Mouse (Mus musculus): ENCODE results near the gene Tmem176b. TPM values are rescaled to one million over a fixed set of nuclear protein-coding genes. Genes with fewer than 3 reads are reported as not detected.
A peak's percentile ranks its signal among the peaks of the same experiment; 100 is the strongest.
"Not testable (repeated sequence)": the region's sequence is repeated elsewhere in the genome, so short reads cannot be mapped to it uniquely, and the experiment has no call there.

The Tmem176b gene
- polyA plus RNA-seq, 1 experiment from 2014 or later, result 93.2 TPM

DNA sequence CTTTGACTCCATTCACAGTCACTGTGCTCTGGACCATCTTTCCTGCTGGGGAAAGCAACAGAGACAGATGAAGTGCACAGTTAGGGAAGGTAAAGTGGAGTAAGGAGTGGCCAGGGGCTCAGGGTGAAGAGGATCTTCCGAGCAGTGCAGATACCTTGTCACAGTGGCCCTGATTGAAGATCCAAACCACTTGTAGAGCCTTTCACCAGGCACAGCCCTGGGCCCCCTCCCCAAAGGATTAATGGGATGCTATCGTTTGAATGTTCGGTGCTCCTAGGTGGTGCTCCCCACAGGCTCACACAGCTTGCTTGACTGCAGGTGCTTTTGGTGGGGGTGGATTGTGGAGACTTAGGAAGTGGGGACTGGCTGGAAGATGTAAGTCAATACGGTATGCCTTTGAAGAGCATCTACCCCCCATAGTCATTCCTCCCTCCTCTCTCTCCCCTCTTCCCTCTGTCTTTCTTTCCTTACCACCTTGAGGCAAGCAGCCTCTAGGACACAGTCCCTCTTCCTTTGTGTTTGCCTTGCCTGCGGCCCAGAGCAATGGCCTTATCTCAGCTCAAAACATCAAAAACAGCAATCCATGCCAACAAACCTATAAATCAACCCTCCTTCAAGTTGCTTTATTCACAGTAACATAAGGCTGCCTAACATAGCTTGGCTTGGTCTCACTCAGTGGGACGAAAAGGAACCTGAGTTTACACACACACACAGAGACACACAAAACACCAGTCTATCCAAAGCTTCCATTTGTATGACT, 2.8 kb downstream of the Tmem176b start:
- no peak for ATAC-seq
- peaks cover 44% of the 10 kb centered on the region for H3K4me1 ChIP-seq (replicated peaks)
- peaks cover 21% of the 10 kb centered on the region for H3K36me3 ChIP-seq
- no peaks in the 10 kb centered on the region for H3K9me3 ChIP-seq
- H3K4me3 ChIP-seq (replicated peaks), result no peak overlapping the region
- peak overlapping the region; percentile 55 for H3K4me2 ChIP-seq (replicated peaks)
- WGBS, result 82% methylated on average over 6 of the region's 6 CpGs
- no peak overlapping the region for H3K27ac ChIP-seq
- no peak overlapping the region for H3K9ac ChIP-seq (replicated peaks)
- H3K27me3 ChIP-seq, result no peaks in the 10 kb centered on the region

GRCm38 (mm10) chr6:48837516-48837915, 3.8 kb downstream of the Tmem176b start:
- no peak overlapping the region for H3K4me2 ChIP-seq (replicated peaks)
- H3K27me3 ChIP-seq, result no peaks in the 10 kb centered on the region
- H3K9me3 ChIP-seq, result no peaks in the 10 kb centered on the region
- H3K4me3 ChIP-seq (replicated peaks), result no peak overlapping the region
- WGBS, result 87% methylated on average over 7 of the region's 7 CpGs
- peaks cover 44% of the 10 kb centered on the region for H3K4me1 ChIP-seq (replicated peaks)
- no peak for ATAC-seq
- no peak overlapping the region for H3K27ac ChIP-seq
- H3K9ac ChIP-seq (replicated peaks), result no peak overlapping the region
- peaks cover 29% of the 10 kb centered on the region for H3K36me3 ChIP-seq

GRCm38 (mm10) chr6:48836146-48836545, 5.2 kb downstream of the Tmem176b start:
- peaks cover 30% of the 10 kb centered on the region for H3K4me1 ChIP-seq (replicated peaks)

DNA sequence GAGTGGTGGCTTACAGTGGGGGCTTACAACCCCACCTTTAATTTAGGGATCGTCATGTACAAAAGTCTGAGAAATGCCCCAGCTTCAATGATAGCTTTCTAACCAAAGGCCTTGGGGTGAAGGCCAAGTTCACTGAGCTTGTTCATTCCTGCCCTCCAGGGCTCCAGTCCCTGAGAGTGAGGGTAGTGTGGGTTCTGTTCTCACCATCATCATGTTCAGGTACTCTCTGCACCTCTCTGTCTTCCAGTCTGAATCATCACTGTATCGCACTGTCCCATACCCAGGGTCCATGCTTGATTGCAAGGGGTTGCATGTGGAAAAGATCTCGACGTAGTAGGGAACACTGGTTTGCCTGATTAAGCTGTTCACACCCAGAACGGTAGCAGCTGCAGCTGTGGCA, 6.1 kb downstream of the Tmem176b start:
- H3K9ac ChIP-seq (replicated peaks), result no peak overlapping the region
- no peak overlapping the region for H3K4me2 ChIP-seq (replicated peaks)
- 91% methylated on average over 5 of the region's 5 CpGs for WGBS
- H3K27ac ChIP-seq, result no peak overlapping the region
- H3K36me3 ChIP-seq, result peaks cover 29% of the 10 kb centered on the region
- no peak overlapping the region for H3K4me3 ChIP-seq (replicated peaks)
- H3K27me3 ChIP-seq, result no peaks in the 10 kb centered on the region
- peaks cover 21% of the 10 kb centered on the region for H3K4me1 ChIP-seq (replicated peaks)
- H3K9me3 ChIP-seq, result no peaks in the 10 kb centered on the region
- ATAC-seq, result no peak

More at GRCm38 (mm10) chr6:48836146-48836545, 5.2 kb downstream of the Tmem176b start:
- no peak overlapping the region for H3K4me2 ChIP-seq (replicated peaks)
- no peak overlapping the region for H3K4me3 ChIP-seq (replicated peaks)
- no peak overlapping the region for H3K27ac ChIP-seq
- 90% methylated on average over 5 of the region's 5 CpGs for WGBS
- H3K27me3 ChIP-seq, result no peaks in the 10 kb centered on the region
- H3K9ac ChIP-seq (replicated peaks), result no peak overlapping the region
- H3K9me3 ChIP-seq, result no peaks in the 10 kb centered on the region
- H3K36me3 ChIP-seq, result peaks cover 29% of the 10 kb centered on the region
- no peak for ATAC-seq

DNA sequence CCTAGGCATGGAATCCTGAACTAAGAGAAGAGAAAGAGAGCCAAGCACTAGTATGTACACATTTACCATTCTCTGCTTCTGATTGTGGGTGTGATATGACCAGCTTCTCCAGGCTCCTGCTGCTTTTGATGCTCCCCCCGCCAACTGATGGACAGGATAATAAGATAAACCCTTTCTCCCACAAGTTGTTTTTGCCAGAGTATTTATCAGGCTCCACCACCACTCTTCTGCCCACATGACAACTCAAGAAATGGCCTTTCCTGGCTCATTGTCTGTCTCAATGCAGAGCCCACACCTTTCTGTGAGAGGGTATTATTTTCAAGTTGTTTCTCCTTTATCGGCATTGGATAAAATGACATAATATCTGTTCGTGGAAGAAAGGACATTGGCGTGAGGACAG, 7.8 kb downstream of the Tmem176b start:
- WGBS, result 92% methylated on average over 4 of the region's 4 CpGs
- Histone ChIP-seq H3K9ac (replicated peaks) (no peak overlapping the region), H3K4me1 (replicated peaks) (peaks cover 4% of the 10 kb centered on the region; the same call in 1 of the 2 replicates), H3K27ac (no peak overlapping the region), H3K36me3 (peaks cover 29% of the 10 kb centered on the region), H3K4me2 (replicated peaks) (no peak overlapping the region), H3K27me3 (no peaks in the 10 kb centered on the region), H3K4me3 (replicated peaks) (no peak overlapping the region), H3K9me3 (no peaks in the 10 kb centered on the region)
- no peak for ATAC-seq

GRCm38 (mm10) chr6:48832426-48832825, 8.9 kb downstream of the Tmem176b start:
- H3K9me3 ChIP-seq, result no peaks in the 10 kb centered on the region
- no peaks in the 10 kb centered on the region for H3K4me1 ChIP-seq (replicated peaks)

GRCm38 (mm10) chr6:48831141-48831540, 10.2 kb downstream of the Tmem176b start:
- ATAC-seq, result no peak
- peaks cover 29% of the 10 kb centered on the region for H3K36me3 ChIP-seq
- H3K4me3 ChIP-seq (replicated peaks), result no peak overlapping the region
- no peaks in the 10 kb centered on the region for H3K27me3 ChIP-seq
- no peak overlapping the region for H3K4me2 ChIP-seq (replicated peaks)
- H3K9me3 ChIP-seq, result no peaks in the 10 kb centered on the region
- H3K27ac ChIP-seq, result no peak overlapping the region
- no peaks in the 10 kb centered on the region for H3K4me1 ChIP-seq (replicated peaks)
- WGBS, result 91% methylated on average over 5 of the region's 5 CpGs
- no peak overlapping the region for H3K9ac ChIP-seq (replicated peaks)

More at GRCm38 (mm10) chr6:48832426-48832825, 8.9 kb downstream of the Tmem176b start:
- no peak overlapping the region for H3K27ac ChIP-seq
- H3K27me3 ChIP-seq, result no peaks in the 10 kb centered on the region
- 86% methylated on average over 1 of the region's 1 CpGs for WGBS
- H3K4me2 ChIP-seq (replicated peaks), result no peak overlapping the region
- ATAC-seq, result no peak
- H3K36me3 ChIP-seq, result peaks cover 29% of the 10 kb centered on the region
- no peak overlapping the region for H3K9ac ChIP-seq (replicated peaks)
- H3K4me3 ChIP-seq (replicated peaks), result no peak overlapping the region

- H3K27me3 ChIP-seq, result no peaks in the 10 kb centered on the region
Observed at GRCm38 (mm10) chr6:48830241-48830640, 11.1 kb downstream of the Tmem176b start.

DNA sequence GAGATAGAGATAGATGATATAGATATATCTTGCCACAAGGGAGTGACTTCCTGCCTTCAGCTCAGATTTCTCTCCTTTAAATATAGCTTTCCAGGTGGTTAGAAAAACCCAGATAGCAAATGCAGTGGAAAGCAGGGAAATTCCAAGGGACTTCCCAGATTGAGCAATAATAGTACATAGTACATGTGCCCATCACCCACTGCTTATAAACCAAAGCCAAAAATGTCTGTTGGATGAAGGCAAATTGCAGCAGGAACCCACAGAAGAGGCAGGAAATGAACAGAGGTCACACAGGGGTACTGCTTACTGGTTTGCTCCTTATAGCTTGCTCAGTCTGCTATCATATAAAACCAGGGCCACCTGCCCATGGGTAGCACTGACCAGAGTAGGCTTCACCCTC, 11.6 kb downstream of the Tmem176b start:
- Histone ChIP-seq H3K4me3 (replicated peaks) (no peak overlapping the region), H3K4me1 (replicated peaks) (no peaks in the 10 kb centered on the region), H3K27me3 (no peaks in the 10 kb centered on the region), H3K4me2 (replicated peaks) (no peak overlapping the region), H3K36me3 (peaks cover 20% of the 10 kb centered on the region), H3K27ac (no peak overlapping the region), H3K9ac (replicated peaks) (no peak overlapping the region), H3K9me3 (no peaks in the 10 kb centered on the region)
- no peak for ATAC-seq

More at GRCm38 (mm10) chr6:48830241-48830640, 11.1 kb downstream of the Tmem176b start:
- Histone ChIP-seq H3K4me1 (replicated peaks) (no peaks in the 10 kb centered on the region), H3K36me3 (peaks cover 26% of the 10 kb centered on the region), H3K9me3 (no peaks in the 10 kb centered on the region), H3K9ac (replicated peaks) (no peak overlapping the region), H3K4me3 (replicated peaks) (no peak overlapping the region), H3K4me2 (replicated peaks) (no peak overlapping the region), H3K27ac (no peak overlapping the region)
- no peak for ATAC-seq
- WGBS, result 78% methylated on average over 1 of the region's 1 CpGs

DNA sequence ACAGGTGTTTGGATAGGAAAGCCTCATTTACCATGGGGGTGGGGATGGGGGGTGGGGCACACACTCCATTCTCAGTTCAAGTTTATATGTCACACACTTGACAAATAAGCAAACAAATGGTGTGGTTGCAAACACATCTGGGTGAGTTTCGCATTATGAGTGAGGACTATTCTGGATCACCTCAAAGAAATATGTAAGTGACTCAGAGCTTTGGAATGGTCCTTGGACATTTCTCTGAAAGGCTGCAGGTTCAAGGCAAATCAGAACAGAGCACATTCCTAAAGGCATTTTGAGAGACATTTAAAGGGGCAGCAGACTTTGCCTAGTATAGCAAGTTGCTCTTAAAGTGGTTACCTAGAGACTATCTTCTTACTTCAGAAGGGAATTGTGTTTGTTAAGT, 12.3 kb downstream of the Tmem176b start:
- Histone ChIP-seq H3K27ac (no peak overlapping the region), H3K4me3 (replicated peaks) (no peak overlapping the region), H3K4me2 (replicated peaks) (no peak overlapping the region), H3K27me3 (no peaks in the 10 kb centered on the region), H3K36me3 (peaks cover 13% of the 10 kb centered on the region), H3K9ac (replicated peaks) (no peak overlapping the region), H3K9me3 (no peaks in the 10 kb centered on the region), H3K4me1 (replicated peaks) (no peaks in the 10 kb centered on the region)
- no peak for ATAC-seq
- 91% methylated on average over 1 of the region's 1 CpGs for WGBS

- H3K9me3 ChIP-seq, result no peaks in the 10 kb centered on the region
- no peak overlapping the region for H3K27ac ChIP-seq
- no peaks in the 10 kb centered on the region for H3K27me3 ChIP-seq
- H3K36me3 ChIP-seq, result no peaks in the 10 kb centered on the region
- 75% methylated on average over 7 of the region's 7 CpGs for WGBS
- H3K4me1 ChIP-seq (replicated peaks), result no peaks in the 10 kb centered on the region
- no peak overlapping the region for H3K4me2 ChIP-seq (replicated peaks)
- no peak overlapping the region for H3K4me3 ChIP-seq (replicated peaks)
- no peak overlapping the region for H3K9ac ChIP-seq (replicated peaks)
- no peak for ATAC-seq
Observed at GRCm38 (mm10) chr6:48825016-48825415, 16.3 kb downstream of the Tmem176b start.

- not testable (repeated sequence) for H3K27me3 ChIP-seq; H3K27ac ChIP-seq; H3K9ac ChIP-seq (replicated peaks); H3K9me3 ChIP-seq; H3K4me2 ChIP-seq (replicated peaks); H3K4me3 ChIP-seq (replicated peaks); ATAC-seq; H3K36me3 ChIP-seq; H3K4me1 ChIP-seq (replicated peaks)
- 88% methylated on average over 7 of the region's 7 CpGs for WGBS
Observed at GRCm38 (mm10) chr6:48821991-48822785, 19.1 kb downstream of the Tmem176b start.

Data from midbrain, embryonic 13.5 days (tissue).